Mouse (Mus musculus): ENCODE measurements at regions not wholly inside any gene's neighbourhood (a gene's known extent, or its start where the extent isn't known, plus 50 kb on each side); places are given as distances from the start of the nearest gene placed in this dataset.

DNA sequence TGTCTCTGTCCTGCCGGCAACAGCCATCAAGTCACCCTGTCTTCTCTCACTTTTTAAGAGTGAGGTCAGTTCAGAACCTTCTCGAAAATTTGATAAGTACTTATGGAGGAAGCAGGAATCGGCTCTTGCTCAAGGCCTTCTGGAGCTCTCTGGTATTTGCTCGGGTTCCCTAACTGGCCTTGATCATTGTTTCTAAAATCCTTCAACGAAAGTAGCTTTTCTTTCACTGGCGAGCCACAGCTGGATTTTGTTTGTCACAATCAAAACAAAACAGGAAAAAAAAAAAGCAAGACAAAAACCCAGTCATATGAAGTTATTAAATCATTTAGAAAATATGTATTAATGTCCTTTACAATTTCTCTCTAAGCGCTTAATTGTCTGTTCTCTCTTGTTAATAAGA lies 156.6 kb upstream of the Tex13c2 start:
- DNase-seq (ENCODE audit: low spot score in 2 of 2): no peak

DNA sequence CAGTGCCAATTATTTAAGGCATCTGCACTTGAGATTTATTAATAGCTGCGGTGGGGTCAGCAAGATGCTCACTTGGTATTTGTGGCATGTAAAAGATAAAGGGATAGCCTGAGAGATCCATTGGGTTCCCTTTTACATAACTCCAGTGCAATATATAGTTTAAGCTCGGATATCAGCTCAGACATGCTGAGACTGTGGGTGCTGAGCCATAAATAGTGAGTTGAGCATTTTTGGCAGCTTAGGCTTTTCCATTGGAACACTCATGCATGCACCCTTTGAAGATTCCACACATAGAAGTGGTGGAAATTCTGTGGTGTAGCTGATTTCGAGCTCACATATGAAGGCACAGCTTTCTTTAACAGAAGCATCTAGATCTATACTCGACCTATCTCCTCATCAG lies 155.9 kb upstream of the Tex13c2 start:
- no peak for DNase-seq (ENCODE audit: low spot score in 2 of 2)

DNA sequence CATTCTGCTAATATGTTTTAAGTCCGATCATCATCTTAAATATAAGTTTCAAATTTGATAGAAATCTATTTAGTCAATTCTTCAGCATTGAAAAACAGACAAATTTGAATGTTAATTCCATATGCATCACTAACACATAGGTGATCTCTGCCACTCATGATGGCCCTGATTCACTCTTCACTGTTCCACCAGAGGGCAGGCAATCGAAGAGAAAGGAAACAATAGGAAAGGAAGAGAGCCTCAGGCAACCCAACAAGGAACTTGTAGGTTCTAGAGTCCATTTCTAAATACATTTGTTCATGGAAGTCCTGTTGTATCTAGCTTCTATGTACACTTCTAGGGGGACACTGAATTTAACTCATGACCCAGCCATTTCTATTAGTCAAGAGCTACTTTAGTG lies 154.7 kb upstream of the Tex13c2 start:
- no peak for DNase-seq (ENCODE audit: low spot score in 2 of 2)

DNA sequence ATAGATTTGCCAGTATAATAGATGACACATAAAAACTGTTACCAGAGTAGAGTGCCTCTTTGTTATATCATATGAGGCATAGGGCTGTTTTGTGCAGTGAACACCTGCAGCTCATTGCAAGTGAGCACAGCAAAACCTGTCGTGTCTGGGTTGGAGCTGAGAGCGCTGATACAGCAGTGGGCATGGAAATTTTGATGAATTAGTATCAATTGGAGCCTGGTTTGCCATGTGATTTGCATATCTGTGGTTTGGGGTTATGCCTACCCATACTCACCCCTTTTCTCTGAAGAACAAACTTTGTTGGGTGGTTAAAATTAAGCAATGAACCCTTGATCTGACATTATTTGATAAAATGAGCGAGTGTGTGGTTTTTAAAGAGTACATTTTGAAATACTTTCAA lies 152.7 kb upstream of the Tex13c2 start:
- no peak for DNase-seq (ENCODE audit: low spot score in 2 of 2)

DNA sequence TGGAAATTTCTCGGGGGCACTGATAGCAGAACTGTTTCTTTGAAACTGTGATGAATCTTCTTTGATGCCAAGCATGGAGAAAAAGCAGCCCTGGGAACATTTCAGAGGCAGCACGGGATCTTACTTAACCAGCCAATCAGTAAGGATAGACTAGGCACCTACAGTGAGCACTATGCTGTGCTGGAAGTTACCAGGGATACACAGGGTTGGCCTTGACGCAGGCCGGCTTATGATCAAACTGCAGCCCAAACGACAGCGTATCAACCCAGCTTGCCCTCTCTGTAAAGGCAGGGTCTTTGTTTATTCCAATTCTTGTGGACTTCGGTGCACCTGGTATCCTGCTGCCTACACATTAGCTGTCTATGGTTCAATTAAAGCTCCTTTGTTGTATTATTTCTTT lies 147.1 kb upstream of the Tex13c2 start:
- DNase-seq (ENCODE audit: low spot score in 2 of 2): no peak

DNA sequence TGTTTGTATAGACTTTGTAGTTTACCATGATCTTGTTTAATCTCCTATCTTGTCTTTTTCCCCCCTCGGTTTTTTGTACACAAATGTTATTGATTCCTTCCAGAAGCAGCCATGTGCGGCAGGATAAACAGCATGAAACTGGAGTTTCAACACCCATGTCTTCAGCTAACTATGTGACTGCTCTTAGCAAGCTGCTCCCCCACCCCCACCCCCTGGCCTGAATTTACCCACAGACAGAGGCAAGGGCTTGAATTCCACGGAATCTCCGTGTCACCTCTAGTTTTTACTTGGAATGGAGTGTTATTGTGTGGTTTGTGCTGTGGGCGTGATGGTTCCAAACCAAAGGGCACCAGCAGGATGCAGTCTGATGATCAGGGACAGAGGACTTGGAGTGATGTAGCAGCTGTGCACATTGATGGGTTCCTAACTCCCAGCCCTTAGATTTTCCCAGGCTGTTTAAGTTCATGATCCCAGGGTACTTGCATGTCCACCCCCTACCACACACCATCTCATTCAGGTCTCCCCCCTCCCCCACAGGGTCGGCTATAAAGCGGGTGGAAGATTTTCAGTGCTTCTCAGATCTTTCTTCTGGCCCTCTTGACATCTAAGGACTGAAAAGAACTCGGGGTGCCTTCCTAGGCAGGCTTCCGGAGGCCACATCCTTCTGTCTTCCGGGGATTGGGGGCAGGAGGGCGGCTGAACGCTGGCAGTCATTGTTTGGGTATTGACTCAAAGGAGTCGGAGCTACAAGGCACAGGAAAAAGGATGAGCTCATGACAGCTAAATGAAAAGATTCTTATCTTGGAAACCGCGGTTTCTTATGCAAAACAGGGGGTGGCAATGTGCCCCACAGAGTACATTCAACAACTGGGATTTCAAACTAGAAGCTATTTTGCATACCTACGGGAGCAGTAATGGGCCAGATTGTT lies 146.3 kb upstream of the Tex13c2 start:
- no peak for DNase-seq (ENCODE audit: low spot score in 2 of 2)

DNA sequence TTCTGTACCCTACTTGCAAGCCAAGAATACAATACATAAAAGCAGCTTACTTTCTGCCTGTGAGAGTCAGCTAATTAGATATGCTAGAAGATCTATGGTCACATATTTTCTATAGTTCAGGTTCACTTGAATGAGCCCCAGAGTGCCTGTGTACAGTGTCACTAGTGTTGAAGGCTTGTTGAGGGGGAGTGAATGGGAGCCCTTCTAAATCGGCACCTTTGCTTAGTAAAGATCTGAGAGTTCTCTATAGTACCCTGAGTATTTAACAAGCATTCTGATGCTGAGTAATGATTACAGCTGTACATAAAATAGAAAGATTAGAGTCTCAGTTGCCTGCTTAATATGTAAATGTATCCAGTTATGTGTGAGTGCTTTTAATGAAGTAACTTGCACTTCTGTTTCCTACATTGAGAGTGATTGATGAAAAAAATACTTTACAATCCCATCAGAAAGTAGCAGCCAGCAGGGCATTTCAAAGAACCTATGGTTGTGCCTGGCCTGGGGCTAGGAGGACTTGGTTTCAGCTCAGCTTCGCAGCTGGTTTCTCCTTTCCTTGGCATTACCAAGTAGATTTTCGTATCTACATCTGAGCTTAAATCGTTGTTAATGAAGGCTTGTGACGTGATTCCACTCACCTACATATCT lies 136.8 kb upstream of the Tex13c2 start:
- no peak for DNase-seq (ENCODE audit: low spot score in 2 of 2)

DNA sequence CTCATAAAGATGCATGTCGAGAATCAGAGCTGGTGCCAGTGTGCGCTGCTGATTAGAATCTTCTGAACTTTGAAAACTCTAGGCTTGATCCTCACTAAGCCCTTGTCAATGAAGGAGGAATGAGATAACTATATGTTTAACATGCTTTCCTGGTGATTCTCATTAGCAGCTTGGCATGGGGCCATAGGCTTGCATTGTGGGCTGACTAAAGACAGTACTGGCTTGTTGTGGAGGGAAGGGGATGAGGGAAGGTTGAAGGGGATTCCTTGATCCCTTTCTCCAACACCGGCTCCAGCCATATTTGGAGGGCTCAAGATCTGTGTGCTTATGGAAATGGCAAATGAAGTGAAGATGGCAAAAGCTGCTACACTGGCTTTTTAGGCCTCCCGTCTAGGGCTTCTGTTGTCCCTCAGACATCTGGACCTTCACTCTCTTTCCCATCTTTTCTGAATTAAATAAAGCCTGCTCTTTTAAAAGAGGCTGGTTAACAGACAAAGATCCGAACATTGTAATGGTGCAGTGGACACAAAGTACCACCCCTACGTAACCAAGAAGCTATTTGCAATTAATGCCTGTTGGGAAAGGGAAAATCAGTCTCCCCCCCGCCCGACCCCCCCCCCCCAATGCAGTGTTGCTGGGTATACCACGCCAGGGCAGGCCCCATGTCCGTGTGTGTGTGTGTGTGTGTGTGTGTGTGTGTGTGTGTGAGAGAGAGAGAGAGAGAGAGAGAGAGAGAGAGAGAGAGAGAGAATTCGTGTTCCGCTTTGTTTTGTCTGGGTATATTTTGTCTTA lies 129.9 kb upstream of the Tex13c2 start:
- no peak for DNase-seq (ENCODE audit: low spot score in 2 of 2)

DNA sequence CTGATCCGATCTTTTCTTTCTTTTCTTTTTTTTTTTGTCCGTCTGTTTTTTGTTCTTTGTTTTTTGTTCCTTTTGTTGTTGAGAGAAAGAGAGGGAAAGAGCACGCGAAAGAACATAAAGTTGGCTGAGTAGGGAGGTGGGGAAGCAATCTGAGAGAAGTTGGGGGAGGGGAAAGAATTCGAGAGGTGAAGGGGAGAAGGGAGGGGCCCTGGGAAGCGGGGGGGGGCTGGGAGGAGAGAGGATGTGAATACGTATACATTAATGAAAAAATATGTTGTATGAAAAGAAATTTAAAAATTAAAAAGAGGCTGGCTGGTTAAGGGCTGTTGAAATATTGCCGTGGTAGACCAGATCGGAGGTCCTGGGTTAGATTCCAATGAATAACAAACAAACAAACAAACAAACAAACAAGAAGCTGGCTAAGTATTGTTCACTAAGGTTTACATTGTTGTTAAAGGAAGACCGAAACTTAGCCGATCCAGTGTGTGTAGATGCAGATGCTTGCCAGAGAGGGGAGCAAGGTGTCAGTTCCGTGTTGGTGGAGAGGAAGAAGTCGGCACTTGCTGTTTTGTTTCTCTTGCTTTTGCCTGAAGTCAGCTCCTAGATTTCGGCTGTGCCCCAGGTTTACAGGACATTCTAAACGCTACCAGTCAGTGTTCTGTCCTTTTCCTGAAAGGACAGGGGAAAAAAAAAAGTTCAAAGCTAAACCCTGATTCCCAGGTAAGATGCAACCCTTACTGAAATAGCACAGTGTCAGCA lies 129.1 kb upstream of the Tex13c2 start:
- peak in 1 of 2 experiments; percentile 7 for DNase-seq (ENCODE audit: low spot score in 2 of 2)

DNA sequence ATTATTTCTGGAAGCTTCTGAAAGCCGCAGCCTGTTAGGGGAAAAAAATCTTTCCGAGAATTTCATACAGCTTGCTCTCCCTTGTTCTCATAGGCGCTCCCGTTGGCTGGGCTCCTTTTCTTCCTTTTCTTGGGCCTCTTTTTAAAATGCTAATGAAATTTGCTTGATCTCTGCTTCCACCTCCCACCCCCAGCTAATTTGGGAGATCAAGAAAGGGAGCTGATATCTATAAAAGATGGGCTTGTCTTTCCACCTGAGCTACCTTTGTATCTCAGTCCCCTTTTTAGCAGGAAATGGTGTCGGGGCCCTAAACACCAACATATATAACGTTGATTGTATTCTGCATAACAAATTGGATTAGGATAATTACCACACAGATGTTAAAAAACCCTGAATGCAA lies 128.5 kb upstream of the Tex13c2 start:
- DNase-seq (ENCODE audit: low spot score in 2 of 2): no peak

DNA sequence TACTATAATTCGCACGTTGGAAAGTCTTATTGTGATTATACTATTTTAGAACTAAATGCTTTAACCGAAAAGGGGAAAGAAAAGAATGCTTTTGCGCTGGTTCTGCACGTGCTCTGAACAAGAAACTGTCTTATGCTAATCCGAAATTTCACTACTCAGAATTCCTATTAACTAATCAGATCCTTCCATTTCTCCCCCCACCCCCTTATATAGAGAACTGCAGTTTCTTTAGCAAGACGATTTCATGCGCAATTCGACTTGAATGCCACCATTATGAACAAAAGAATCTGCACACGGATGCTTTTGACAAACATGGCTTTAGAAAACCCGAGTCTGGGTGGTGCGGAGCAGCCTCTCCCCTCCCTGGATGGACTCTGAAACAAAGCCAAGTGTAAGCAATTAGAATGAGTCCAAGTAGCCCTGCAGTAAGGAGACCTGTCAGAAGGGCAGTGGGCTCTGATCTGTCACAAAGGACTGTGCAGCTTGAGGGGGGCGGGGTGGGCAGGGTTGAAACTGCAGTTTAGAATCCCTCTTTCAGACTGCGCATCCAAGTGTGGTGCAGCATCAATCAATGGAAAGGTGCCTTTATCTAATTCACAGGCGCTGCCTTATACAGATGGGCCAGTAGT lies 128.0 kb upstream of the Tex13c2 start:
- no peak for DNase-seq (ENCODE audit: low spot score in 2 of 2)

DNA sequence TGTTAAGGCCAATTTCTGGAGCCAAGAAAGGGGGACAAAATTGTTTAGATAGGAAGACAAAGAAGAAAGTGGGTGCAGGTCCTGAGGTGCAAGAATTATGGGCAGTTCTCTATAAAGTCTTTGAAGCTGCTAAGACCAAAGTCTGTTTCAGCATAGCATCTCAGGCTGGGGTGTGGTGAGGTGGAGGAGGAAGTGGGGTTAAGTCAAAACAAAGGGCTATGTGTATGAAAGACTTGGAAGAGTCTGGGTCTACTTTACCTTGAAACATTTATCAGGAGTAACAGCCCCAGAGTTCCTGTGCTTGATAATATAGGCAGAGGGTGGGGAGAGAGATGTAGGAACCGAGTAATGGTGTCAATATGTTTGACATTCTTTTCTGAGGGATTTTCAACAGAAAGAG lies 125.4 kb upstream of the Tex13c2 start:
- no peak for DNase-seq (ENCODE audit: low spot score in 2 of 2)

DNA sequence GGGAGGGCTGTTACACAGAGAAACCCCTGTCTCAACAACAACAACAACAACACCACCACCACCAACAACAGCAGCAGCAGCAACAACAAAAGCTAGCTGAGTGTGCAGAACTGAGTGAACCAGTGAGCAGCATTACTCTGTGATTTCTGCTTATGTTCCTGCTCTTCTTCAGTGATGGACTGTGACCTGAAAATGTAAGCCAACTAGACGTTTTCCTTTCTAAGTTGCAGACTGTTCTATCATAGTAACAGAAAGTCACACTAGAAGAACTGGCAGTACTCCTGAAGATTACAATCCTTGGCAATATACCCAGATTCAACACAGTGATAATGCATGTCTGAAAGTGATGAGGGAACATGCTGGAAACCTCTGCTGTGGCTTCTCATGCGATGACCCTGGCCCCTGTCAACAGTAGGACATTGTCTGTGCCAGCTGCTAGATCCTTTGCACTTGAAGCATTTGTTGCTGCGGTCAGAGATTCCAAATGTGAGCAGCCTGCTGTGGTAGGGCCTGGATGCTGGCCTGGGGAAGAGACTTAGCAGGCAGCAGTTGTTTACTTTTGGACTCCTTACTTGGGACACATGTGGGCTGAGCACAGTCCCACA lies 115.6 kb upstream of the Tex13c2 start:
- no peak for DNase-seq (ENCODE audit: low spot score in 2 of 2)

DNA sequence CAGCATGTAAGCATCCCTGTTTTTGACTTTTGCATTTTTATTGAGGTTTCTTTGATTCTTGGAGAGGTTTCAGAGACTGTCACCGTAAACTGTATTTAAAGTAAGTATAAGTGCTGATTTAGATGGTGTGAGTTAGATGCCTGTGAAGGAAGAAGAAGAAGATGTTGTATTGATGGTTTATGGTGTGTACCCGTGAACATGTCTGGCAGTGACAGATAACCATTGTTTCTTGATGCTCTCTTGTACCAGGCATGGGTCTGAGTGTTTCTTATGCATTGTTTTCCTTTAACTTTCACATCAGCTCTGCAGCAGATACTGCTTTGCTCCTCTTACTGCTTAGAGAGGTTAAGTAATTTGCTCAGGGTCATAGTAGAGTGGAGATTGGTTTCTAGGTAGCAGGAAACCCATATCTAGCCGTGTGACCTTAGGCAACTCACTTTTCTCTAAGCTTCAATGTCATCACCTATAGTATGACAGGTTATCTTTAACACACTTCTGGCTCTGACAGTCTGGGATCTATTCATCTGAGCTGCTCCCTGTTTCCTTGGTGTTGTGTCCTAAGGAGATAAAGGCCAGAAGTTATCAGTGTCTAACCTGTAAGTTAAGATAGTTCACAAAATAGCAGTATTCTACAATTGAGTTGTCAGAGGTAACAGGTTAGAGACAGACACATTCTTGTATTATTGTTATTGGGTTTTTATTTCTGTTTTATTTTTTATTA lies 95.5 kb upstream of the Tex13c2 start:
- DNase-seq (ENCODE audit: low spot score in 2 of 2): no peak

DNA sequence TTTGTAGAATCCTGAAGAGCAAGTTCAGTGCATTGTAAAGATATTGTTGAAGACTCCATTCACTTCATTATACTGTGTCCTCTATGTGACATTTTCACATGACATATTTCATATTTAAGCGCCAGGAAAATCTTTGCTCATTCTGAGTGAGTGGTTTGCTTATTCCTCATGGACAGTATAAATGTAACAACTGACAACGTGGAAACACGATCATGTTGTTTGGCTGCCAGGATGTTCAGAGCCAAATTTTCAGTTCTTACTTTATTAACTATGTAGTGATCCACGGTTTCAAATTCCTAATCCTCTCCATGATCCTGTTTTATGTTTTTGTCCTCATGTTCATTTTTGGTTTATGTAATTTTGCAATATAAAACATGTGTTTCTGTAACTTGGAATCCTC lies 93.0 kb upstream of the Tex13c2 start:
- no peak for DNase-seq (ENCODE audit: low spot score in 2 of 2)

DNA sequence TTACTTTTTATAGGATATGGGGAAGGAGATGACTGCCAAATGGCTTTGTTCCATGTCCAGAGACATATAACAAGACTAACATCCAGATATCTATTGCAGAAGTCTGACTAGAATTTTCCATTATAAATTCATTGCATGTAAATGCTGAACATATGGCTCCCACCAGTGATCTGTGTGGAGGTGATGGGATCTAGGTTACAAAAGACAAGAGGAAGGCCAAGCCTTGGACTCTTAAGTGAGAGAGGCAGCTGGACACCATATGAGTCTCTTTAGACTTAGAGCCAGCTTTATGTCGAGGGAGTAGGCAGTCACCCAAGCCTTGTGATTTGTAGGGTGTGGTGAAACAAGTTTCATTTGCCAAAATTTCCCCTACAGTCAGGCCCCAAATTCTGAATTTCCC lies 90.7 kb upstream of the Tex13c2 start:
- DNase-seq (ENCODE audit: low spot score in 2 of 2): no peak

DNA sequence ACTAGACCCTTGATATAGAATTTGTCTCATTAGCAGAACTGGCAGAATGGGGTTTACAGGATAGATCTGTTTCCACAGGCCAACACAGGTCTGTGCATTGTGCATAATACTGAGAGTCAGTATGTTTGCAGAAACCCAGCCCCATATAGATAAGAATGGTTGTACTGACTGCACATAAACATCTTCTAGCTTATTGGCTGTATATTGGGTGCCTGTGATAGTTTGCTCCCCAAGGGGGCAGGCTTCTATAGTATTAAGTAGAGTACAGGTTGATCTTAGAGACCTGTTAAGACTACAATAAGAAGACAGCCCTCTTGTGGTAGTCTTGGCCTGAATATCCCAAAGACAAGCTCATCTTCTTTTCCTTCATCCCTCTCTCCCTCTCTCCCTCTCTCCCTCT lies 90.1 kb upstream of the Tex13c2 start:
- DNase-seq (ENCODE audit: low spot score in 2 of 2): no peak

DNA sequence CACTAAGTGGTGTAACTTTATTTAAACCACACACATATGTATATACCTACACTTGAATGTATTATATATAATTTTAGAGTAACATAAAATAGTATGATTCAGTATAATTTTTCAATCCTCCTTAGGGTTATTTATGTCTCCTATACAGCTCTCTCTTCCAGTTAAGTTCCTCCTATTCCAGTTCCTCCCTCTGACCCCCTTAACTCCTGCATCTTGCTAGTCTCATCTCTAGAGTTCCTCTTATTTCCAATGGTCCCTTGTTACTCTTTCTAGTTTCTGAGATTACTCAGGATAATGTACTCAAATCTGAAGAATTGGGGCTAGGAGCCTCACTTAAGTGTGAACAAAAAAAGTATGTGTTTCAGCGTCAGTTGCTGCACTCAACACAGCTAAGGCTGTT lies 88.4 kb upstream of the Tex13c2 start:
- DNase-seq (ENCODE audit: low spot score in 2 of 2): no peak

DNA sequence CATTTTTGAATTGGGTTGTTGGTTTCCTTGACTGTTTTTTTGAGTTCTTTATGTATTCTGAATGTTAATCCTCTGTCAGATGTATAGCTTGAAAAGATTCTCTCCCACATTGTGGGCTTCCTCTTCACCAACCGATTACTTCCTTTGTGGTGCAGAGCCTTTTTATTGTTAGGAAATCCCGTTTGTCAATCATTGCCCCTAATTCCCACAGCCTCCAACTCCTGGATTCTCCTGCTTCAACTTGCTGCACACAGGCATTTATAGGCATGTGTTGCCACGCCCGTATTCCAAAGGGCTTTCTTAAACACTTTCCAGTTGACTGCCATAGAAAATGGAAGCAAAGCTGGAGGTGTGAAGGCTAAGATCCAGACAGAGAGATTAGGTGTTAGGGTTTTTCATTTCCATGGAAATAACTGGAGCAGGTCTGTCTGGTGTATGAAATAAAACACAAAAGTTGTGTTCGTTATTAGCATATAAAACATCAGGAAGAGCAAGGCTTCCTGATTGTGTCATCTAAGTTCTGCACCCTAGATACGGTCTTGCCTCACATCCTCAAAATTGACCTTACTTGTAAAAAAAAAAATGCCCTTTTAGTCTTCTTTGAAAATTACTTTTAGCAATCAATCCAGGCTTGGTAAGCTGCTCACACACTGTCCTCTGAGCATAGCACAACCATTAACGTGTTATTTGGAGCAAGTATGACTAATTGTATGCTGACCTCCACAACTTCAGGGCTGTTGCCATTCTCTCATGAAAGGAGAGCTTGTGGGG lies 87.7 kb upstream of the Tex13c2 start:
- DNase-seq (ENCODE audit: low spot score in 2 of 2): no peak

DNA sequence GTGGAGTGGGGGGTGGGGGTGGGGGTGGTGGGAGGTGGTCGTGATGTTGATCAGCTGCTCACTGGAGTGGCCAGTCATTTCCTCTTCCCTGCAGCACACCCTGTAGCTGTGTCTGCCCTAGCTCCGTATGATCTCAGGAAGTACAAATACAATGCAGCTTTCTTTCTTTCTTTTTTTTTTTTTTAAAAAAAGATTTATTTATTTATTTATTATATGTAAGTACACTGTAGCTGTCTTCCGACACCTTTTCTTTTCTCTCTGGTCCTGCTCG lies 87.2 kb upstream of the Tex13c2 start:
- no peak for DNase-seq (ENCODE audit: low spot score in 2 of 2)

All from frontal cortex, postnatal 10 days (tissue).